Mouse (Mus musculus) thymus, postnatal 36 days (tissue): ENCODE data around the gene Rpl31.
A peak's percentile ranks its signal among the peaks of the same experiment; 100 is the strongest.

ENCODE experiments used
- DNase-seq, 2 experiments: peaks; one replicate each; pipeline ENCODE4 v3.0.0; 2022; ENCODE audit warnings: mixed read lengths in 2 of 2

The Rpl31 gene

DNA sequence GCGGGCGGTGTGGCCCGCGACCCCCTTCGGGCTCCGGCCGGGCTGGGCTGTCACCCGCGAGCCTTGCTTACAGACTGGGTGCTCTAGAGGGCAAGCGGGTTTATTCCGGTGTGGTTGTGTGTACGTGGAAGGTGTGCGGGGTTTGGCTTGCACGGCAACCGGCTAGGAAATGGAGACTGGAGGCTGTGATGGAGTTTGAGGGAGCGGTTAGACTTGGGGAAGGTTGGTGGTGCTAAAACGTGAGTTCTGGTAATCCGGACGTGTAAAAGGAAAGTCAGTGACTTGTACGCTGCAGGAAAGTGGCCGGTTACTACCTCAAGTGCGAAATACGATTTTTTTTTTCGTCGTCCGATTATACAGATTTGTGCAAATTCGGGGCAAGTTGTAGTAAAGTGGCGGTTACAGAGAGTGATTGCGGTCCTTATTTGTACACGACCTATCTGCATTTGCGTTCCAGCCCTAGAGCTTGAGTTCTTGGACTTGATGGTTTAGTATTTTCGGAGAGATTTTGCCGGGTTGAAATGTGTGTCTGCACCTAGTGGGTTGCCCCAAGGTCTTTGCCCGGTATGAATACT, 712 bp downstream of the Rpl31 start:
- DNase-seq: no peak

DNA sequence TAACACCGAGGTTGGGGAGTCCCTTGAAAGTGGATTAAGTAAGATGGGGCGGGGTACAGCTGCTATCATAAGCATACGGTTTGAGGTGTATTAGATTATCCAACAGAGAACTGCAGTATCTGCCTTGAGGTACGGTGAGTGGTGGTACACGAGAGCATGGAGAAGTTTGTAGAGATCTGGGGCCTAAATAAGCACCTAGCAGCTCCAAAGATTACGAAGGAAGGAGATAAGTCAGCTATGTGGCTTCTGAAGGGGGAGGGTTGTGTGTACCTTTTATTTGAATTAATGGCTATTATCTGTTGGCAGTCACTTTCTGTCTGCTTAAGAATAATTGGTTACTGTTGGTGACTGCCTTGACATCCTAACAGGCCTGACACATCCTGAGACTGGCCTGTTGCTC, 2.8 kb downstream of the Rpl31 start:
- DNase-seq: no peak

DNA sequence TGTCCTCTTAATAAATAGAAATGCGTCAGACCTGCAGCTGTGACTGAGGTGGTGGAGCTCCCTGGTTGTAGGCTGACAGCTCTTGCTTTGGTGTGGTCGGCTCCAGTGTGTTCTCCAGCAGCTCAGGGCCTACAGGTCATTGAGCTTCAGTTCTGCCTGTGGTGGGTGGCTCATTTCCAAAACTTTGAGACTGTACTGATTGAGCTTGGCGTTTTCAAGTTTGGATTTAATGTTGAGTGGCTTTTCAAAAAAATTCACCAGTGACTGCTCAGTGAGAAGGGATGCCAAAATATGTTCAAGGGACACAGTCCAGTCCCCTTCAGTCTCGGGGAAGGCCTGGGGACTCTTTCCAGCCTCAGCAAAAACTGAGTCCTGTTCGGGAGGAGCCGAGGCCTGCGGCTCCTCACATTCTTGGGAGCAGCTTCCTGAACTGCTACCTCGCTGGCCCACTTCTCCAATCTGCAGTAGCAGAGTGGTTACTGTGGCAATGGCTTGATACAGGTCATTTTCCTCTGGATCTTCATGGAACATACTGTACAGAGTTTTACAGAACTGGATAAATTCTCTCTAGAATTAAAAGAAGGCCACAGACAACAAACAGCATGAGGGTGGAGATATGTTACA, 4.7 kb downstream of the Rpl31 start:
- no peak for DNase-seq

DNA sequence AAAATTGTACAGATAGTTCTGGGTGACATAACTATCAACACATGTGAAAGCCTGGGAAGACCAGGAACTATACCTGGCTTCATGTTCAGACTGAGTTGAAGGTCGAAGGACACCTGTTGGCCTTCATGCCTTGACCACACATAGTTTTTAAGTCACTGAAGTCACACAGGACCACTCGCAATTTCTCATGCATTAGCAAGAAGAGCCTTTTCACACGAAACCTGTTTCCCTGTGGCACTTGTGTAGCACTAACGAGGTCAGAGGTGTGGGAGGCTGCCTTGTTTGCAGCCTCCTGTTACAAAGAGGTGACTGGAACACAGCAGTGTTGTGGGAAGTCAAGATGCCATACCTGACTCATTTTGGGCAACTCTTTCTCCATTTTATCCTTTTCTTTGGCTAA, 5.7 kb downstream of the Rpl31 start:
- no peak for DNase-seq

DNA sequence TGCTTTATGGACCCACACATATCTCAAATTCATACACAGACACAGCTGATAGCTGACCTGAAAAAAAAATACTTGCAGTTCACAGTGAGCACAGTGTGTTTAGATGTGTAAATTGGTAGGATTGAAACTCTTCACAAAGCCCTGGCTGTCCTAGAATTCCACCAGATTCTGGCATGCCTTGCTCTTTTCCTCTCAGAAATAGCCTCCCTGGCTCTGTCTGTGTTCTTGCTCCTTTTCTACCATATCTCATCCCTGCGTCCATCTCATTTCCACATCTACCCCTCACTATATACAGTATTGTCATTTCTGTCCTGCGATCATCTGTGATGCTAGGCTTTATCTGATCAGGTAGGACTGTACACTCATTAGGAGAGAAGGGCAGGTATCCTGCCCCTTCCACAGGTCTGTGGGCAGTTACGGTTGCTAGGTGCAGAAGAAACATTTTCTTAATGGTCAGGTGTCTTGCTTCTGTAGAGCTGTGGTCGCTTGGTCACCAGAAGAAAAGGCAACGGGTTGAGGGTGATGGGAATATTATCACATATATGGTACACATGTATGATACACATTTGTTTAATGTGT, 6.7 kb downstream of the Rpl31 start:
- DNase-seq: no peak

DNA sequence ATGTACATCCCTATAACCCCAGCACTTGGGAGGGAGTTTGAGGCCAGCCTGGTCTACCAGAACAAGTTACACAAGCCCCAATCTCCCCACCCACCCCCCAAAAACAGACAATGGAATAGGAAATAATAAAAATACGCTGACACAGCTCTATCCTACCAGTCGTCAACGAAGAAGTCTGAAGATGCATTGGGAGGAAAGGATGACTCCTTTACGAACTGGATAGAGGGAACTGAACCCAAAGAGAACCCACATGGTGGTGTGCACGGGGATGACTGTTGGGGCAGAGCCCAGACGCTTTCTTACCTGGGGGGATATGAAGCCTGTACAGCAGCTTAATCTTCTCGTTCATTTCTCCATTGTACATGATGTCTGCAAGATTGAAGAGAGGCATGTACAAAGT, 8.5 kb downstream of the Rpl31 start:
- no peak for DNase-seq

DNA sequence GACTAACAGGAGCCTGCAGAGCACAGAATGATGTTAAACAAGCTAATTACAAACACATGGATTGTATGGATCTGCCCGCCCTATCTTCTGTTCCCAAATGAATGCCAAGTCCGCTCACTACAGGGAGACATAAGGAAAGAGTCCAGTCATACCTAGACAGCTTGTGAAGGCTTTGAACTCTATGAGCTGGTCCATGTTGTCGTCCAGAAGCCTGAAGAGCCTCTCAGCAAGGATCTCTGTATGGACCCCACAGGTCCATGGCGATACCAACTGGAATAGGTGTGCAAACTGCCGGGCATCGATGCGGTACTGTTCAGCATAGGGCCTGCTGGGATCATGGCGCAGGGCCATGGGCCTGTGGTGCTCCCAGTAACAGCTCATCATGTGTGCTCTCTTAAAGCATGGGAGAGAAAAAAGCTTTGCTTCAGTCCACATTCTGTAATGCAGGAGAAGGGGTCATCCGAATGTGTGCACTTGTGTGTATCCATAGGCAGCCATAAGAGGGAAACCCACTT, 9.1 kb downstream of the Rpl31 start:
- no peak for DNase-seq

DNA sequence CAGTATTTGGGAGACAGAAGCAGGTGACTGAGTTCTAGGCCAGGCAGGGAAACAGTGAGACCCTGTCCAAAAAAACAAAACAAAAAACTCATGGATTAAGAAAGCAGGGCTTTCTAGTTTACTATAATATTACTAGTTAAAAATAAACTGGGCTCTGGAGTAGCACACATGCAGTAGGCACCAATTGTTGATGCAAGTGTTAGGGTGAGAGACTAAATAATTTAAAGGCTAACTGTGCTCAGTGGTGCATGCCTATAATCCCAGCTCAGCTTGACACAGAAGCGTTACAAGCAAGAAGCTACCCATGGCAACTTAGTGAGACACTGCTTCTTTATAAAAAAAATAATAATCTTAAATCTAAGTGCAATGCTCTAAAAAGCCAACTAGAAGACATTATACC, 10.9 kb downstream of the Rpl31 start:
- no peak for DNase-seq

DNA sequence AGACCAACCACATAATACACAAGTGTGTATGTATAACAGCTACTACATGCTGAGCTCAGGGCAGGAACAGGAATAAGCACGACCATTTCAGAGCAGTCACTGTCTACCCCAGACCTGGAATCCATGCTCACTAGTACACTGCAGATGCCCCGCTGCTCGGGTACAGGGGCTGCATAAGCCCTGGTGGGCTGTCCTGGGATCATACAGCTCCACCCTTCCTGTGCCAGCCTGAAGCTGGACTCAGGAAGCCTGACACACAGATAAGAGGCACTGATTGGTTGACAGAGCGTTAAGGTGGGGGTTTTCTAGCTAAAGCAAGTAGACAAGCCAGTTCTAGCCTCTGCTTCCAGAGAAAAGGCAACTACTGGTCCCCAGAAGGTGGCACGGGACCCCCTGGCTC, 11.4 kb downstream of the Rpl31 start:
- no peak for DNase-seq

DNA sequence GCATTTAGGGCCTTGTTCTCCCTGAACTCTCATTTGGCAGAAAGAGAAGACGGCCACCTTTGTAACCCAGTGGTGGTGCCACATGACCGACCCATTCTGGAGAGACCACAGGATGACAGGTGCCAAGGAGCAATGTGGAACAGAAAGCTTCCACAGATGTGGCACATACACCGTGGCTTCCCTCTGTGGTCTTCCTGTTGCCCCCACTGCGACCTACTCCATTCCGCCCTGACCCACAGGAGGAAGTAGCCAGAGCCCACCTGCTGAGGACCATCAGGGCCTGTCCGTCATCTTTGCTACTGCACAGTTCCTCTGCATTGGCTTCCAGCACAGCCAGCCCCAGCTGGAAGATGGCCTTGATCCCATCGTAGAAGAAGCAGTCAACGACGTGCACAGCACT, 13.4 kb downstream of the Rpl31 start:
- no peak for DNase-seq

DNA sequence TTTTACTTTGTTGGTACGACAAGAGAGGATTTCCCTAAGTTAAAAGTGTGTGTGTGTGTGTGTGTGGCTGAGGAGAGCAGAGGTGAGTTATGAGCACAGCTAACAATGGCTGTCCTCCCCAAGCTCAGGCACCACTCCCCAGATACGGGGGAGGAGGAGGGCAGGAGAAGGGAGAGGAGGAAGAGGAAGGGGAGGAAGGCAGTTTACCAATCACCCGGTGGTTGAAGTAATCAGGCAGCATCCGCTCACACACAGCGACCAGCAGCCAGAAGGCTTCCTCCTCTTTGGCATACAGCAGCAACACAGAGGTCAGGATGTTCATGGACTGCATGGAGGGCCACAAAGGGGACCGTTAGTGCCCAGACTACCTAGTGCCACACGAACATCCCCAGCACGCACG, 17.3 kb downstream of the Rpl31 start:
- no peak for DNase-seq

DNA sequence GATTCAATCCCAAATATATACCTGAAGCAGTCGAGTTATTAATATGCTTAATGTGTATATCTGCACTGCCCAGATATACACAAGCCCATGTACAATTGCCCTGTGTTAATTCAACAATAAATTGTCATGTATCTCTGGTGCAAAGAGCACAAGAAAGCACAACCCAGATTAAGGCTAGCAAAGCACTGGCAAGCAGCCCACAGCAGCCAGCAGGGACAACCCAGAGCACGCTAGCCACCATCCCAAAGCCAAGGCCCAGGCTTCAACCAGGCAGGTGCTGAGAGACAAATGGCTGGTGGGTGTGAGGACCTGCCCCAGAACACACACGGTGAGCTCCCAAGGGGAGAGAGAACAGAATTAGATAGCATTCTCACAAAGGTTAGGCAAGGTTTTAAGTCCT, 18.8 kb downstream of the Rpl31 start:
- no peak for DNase-seq

DNA sequence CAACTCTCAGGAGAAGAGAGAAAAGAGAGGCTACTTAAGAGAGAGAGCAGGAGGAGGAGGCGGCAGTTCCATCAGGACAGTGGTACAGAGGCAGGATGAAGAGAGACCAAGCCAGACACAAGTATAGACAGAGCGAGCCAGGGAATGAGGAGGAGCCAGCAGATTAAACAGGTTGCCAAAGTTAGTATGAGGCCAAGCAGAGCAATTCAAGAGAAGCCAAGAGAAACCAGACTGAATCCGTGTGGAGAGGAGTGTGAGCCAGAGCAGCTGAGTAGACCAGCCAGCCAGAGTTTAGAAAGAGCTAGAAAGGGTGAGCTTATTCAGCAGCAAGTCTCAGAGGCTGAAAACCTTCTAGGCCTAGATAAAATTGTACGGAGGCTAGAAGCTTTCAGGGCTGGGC, 19.9 kb downstream of the Rpl31 start:
- no peak for DNase-seq

DNA sequence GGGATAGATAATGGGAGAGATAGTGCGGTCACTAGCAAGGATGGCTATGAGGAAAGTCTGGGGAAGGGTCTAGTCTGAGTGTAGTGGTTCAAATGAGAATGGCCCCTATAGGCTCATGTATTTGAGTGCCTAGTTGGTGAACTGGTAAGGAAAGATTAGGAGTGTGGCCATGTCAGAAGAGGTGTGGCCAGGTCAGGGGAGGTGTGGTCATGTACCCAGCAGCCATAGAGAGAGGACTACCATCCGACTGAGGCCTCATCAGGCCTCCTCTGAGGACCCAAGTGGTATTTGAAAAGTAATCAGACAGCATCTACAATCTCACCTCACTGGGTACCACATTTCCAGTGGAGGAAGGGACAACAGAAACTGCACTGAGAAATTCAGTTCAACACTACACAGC, 20.5 kb downstream of the Rpl31 start:
- no peak for DNase-seq

DNA sequence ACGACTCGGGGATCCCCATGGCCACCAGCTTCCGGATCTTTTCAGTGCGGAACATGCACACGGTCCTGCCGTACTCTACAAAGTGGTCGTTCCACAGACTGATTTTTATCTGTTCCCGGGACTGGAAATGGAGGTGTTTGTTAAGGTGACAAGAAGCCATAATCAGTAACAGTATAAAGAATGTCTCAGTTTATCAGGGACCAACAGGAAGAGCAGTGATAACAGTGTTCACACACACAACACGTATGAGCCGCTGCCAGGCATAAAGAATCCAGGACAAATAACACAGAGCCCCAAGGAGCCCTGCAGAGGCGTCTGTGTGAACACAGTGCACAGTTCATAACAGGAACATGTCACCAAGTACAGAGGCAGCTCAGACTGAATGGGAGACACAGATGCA, 21.7 kb downstream of the Rpl31 start:
- DNase-seq: no peak

DNA sequence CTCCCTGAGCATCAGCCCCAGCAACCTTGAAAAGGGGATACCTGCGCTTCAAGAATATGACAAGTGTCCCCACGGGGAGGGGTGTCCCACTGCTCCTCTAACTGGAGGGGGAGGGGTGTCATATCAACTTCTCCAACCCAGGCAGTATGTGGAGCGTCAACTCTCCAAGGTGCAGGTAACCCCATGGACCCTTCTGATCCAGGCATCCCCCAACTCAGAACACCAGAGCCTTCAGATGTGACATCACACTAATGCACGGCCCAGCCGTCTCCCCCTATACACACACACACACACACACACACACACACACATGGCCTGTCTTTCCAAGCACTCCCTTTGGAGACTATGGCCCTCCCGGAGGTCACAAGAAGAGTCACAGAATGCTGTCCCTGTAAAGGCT, 24.0 kb downstream of the Rpl31 start:
- no peak for DNase-seq

DNA sequence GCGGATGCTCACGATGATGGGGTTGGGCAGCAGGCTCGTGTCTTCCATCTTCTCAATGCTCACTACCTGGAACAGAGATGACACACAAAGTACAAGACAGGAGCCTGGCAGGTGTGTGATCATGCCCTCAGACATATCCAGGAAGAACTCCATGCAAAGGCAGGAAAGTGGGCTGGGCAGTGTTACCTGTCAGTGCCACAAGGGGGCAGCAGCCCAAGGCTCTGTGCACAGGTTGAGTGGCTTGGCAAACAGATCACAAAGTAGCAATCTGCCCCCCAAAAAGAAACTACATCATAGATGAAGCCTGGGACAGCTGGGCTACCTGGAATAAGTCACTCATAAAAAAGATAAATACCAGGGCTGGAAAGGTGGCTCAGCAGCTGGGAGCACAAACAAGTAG, 24.5 kb downstream of the Rpl31 start:
- peak; percentile 75 to 80 for DNase-seq

DNA sequence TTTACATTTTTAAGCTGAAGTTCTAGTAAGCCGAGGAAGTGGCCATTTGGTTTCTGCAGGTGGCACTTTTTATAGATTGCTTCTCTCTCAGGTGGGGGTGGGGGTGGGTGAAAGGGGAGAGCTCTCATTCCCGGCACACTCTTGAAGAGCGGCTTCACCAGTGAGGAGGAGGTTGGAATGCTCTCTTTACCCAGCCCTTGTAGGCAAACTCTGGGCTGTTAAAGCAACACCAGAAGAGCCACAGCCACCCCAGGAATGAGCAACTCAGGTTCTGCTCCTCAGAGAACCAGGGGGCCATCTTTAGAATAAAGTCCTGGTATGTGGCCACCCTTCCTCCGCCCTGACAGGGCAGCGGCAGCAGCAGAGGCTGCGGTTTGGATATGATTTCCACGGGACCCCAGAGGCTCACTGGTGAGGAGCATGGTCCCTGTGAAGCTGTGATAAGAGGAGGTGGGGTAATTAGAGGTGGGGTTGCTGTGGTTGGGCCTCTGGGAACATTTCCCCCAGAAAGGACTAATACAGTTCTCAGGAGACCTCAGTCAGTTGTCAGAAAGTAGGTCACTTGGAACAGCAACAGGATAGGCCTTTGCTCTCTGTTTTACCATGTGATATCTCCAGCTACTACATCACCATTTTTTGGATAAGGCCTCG, 25.7 kb downstream of the Rpl31 start:
- DNase-seq: no peak

DNA sequence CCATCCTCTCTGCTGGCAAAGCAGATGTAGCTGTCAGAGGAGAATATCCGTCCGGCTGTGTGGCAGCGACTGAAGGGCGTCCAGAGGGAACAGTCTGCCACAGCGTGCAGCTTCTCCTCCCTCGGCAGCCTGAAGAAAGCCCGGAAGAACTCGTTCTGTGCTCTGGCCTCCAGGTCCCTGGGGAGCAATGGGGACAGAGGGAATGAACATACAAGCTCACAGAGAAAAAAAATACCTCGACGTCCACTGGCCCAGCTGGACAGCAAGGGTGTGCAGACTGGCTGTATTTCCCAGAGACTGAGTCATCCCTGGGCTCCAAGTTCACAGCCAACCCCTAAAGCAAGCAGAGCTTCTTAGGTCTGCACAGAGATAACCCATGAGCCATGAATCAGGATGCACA, 26.5 kb downstream of the Rpl31 start:
- no peak for DNase-seq

DNA sequence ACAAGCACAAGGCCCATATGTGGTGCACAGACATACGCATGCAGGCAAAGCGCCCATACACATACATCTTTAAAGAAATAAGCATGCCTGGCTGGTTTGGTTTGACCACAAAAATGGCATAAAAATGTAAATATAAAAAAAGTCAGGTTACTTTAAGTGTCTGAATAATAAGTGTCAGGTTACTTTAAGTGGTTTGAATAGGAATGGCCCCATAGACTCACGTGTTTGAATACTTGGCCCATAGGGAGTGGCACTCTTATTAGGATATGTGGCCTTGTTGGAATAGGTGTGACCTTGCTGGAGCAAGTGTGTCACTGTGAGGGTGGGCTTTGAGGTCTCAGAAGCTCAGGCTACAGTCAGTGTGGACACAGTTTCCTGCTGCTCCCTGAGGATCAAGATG, 27.0 kb downstream of the Rpl31 start:
- no peak for DNase-seq

DNA sequence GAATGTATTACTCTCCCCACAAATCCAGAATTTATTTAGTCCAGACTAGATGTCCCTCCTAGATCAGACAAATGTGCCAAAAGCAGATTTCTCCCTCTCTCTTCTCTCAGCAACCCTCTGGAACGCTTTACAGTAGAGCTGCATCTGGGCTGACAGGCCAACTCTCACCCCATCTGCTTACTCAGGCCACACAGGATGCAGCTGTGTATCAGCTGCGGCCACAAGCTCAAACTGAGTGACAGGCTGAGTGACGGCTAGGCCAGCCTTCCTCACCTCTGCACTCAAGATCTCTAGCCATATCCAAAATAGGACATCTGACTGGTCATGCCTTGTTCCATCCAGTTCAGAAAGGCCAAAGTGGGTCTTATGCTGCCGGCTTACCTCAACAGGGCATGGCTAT, 28.7 kb downstream of the Rpl31 start:
- peak in 1 of 2 experiments; percentile 20 for DNase-seq

DNA sequence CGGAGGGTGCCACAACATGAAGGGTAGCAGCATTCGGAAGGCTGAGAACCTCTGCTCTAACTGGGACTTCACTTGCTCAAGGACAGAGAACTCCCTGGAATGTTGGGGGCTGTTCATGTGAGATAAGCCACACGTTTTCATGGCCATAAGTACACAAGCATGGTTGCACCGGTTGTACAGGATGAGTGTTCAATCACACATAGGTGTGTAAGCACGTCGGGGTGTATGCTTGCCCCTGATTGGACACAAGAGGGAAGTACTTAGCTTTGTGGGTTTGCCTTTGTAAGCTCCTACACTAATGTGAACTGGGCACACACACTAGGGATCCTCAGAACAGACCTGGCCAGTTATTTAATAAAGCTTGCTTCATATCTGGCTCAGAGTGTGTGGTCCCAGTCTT, 30.6 kb downstream of the Rpl31 start:
- DNase-seq: no peak

DNA sequence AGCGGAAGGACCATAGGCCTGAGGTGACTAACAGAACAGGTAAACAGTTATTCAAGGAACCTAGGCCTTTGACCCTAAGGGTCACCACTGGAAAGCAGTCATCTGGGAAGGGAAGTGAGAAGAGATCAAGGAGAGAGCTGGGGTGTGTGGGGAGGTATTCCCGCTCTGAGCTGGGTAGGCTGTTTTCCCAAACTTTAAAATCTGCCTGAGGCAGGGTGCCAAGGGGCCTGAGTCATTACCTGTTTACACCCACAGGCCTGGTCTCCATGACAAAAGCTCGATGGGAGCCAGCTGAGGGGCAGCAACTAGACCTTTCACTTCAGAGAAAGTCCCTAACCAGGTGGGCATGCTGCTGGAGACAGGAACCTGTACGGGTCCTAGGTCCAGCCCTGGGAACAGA, 31.6 kb downstream of the Rpl31 start:
- DNase-seq: no peak

DNA sequence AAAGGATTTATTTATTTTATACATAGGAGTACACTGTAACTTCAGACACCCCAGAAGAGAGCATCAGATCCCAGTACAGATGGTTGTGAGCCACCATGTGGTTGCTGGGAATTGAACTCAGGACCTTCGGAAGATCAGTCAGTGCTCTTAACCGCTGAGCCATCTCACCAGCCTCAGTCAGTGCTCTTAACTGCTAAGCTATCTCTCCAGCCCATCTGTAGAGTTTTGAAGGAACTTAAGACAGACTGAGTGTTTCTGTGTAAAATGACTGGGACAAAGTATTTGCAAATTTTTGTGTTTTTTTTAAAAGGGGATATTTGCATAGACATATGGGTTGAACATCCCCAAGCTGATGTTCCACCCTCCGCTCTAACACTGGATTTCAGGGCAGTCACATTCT, 32.5 kb downstream of the Rpl31 start:
- DNase-seq: no peak
